Mouse (Mus musculus) testis, adult 2 months (tissue): ENCODE data around the gene Rab5b. TPM values are rescaled to one million over a fixed set of nuclear protein-coding genes. Genes with fewer than 3 reads are reported as not detected.

ENCODE experiments used
- H3K27ac ChIP-seq: fragments of 200-500 bp; 2 replicates; pipeline ENCODE4 v1.5.1; 2012; ENCODE audit warnings: low read depth, low read length; ENCODE audit not compliant: control insufficient read depth, insufficient read depth
- H3K27me3 ChIP-seq: fragments of 200-500 bp; 2 replicates; pipeline ENCODE4 v1.6.1; 2012; ENCODE audit warnings: mild to moderate bottlenecking, low read length, moderate library complexity; ENCODE audit not compliant: control insufficient read depth, insufficient read depth
- H3K36me3 ChIP-seq: fragments of 200-500 bp; 2 replicates; pipeline ENCODE4 v1.6.1; 2012; ENCODE audit warnings: mild to moderate bottlenecking, low read length; ENCODE audit not compliant: control insufficient read depth, insufficient read depth
- H3K4me1 ChIP-seq: fragments of 200-500 bp; 2 replicates; pipeline ENCODE4 v1.6.1; 2012; ENCODE audit warnings: low read length; ENCODE audit not compliant: control insufficient read depth, insufficient read depth
- H3K4me3 ChIP-seq: fragments of 200-500 bp; 2 replicates; pipeline ENCODE4 v1.5.1; 2012; ENCODE audit warnings: low read depth, mild to moderate bottlenecking, low read length, moderate library complexity, mixed read lengths; ENCODE audit not compliant: control insufficient read depth
- CTCF ChIP-seq: fragments of 200-500 bp; IDR thresholded peaks from 2 replicates; pipeline ENCODE4 v1.5.1; 2012; ENCODE audit warnings: low read depth, mild to moderate bottlenecking, inconsistent platforms, low read length, moderate library complexity; ENCODE audit not compliant: control insufficient read depth, insufficient read depth, insufficient replicate concordance
- POLR2A ChIP-seq: fragments of 200-500 bp; IDR thresholded peaks from 2 replicates; pipeline ENCODE4 v1.6.1; 2012; ENCODE audit warnings: low read depth, mild to moderate bottlenecking, inconsistent platforms, low read length, moderate library complexity; ENCODE audit not compliant: control insufficient read depth
- polyA plus RNA-seq: library from polyadenylated mRNA; depleted of rRNA; stranded (reverse); fragments of >200 nt; gene quantifications from 2 replicates; pipeline ENCODE4 v1.2.3, GENCODE M21; 2012; rRNA removed

The Rab5b gene
- polyA plus RNA-seq, 1 experiment, result 31.1 TPM

DNA sequence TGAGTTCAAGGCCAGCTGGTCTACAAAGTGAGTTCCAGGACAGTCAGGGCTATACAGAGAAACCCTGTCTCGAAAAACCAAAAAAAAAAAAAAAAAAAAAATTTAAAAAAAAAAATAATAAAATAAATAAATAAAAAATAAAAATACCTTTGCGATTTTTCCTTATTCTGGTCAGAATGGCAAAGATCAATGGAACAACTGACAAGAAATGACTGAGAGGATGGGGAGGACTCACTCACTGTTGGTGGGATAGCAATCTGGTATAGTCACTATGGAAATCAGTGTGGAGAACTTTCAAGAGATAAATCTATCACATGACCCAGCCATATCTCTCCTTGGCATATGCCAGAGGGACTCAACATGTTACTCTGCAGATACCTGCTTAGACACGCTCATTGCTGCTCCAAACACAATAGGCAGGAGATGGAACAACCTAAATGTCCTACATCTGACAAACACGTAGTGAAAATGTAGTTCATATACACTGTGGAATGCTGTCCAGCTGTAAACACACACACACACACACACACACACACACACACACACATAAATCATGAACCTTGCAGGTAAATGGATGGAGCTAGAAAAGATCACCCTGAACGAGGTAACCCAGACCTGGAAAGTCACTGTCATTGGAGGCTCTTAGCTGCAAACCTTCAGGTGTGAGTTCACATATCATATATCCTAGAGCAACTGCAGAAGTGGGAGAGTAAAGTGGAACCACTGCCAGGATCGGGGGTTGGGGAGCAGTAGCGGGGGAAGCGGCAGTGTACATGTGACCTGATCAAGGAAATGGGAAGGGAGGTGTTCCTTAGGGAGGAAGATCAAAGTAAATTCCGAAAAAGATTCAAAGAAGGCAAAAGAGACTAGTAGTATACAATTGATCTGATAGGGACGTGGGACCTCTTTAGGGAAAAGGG lies 68.4 kb downstream of the Rab5b start:
- H3K27ac ChIP-seq, result no peak overlapping the region
- TF ChIP-seq POLR2A, result no peak
- TF ChIP-seq CTCF, result no peak
- no peaks in the 10 kb centered on the region for H3K36me3 ChIP-seq
- no peaks in the 10 kb centered on the region for H3K27me3 ChIP-seq
- no peak overlapping the region for H3K4me3 ChIP-seq
- H3K4me1 ChIP-seq, result no peaks in the 10 kb centered on the region; the same call in none of the 2 replicates

Other genes with a start within 250 kb of the Rab5b start
- 138 and 141 TPM in 2 replicates for gene Smarcc2, start 237.0 kb downstream of the Rab5b start, polyA plus RNA-seq
- gene Myl6, start 202.1 kb downstream of the Rab5b start, polyA plus RNA-seq, result 191 and 248 TPM in 2 replicates
- gene Myl6b, start 197.6 kb downstream of the Rab5b start, polyA plus RNA-seq, result 20.3 and 23.2 TPM in 2 replicates
- gene Esyt1, start 170.4 kb downstream of the Rab5b start, polyA plus RNA-seq, result 1.6 and 3.1 TPM in 2 replicates
- 29.9 and 33.9 TPM in 2 replicates for gene Zc3h10, start 148.5 kb downstream of the Rab5b start, polyA plus RNA-seq
- gene Rpl41, start 147.0 kb downstream of the Rab5b start, polyA plus RNA-seq, result 1,504 and 1,952 TPM in 2 replicates
- 31.7 and 36.5 TPM in 2 replicates for gene Pa2g4, start 130.3 kb downstream of the Rab5b start, polyA plus RNA-seq
- 0.77 and 2.1 TPM in 2 replicates for gene Erbb3, start 106.6 kb downstream of the Rab5b start, polyA plus RNA-seq
- 296 and 407 TPM in 2 replicates for gene Rps26, start 69.5 kb downstream of the Rab5b start, polyA plus RNA-seq
- gene Ikzf4, start 50.3 kb downstream of the Rab5b start, polyA plus RNA-seq, result 0.84 and 1.2 TPM in 2 replicates
- 7.0 and 9.7 TPM in 2 replicates for gene Suox, start 22.2 kb downstream of the Rab5b start, polyA plus RNA-seq
- 24.6 and 27.7 TPM in 2 replicates for gene Pmel, start 7.9 kb upstream of the Rab5b start, polyA plus RNA-seq
- 53.1 and 61.0 TPM in 2 replicates for gene Cdk2, start 8.8 kb upstream of the Rab5b start, polyA plus RNA-seq
- 124 TPM in 2 replicates for gene Dgka, start 48.6 kb upstream of the Rab5b start, polyA plus RNA-seq
- gene Pym1, start 51.6 kb upstream of the Rab5b start, polyA plus RNA-seq, result 19.5 TPM in 2 replicates
- 1.3 and 1.6 TPM in 2 replicates for gene Mmp19, start 94.6 kb upstream of the Rab5b start, polyA plus RNA-seq
- gene Dnajc14, start 107.8 kb upstream of the Rab5b start, polyA plus RNA-seq, result 8.9 and 10.4 TPM in 2 replicates
- 7.7 and 8.2 TPM in 2 replicates for gene Tmem198b, start 108.1 kb upstream of the Rab5b start, polyA plus RNA-seq
- gene Sarnp, start 121.1 kb upstream of the Rab5b start, polyA plus RNA-seq, result 11.0 and 13.2 TPM in 2 replicates
- gene Ormdl2, start 125.4 kb upstream of the Rab5b start, polyA plus RNA-seq, result 77.4 and 91.8 TPM in 2 replicates
- 0.82 and 0.93 TPM in 2 replicates for gene Gdf11, start 195.5 kb upstream of the Rab5b start, polyA plus RNA-seq
- 28.8 and 30.9 TPM in 2 replicates for gene Cd63, start 204.7 kb upstream of the Rab5b start, polyA plus RNA-seq
- 7.5 and 8.9 TPM in 2 replicates for gene Rdh5, start 226.6 kb upstream of the Rab5b start, polyA plus RNA-seq
- 97.9 and 108 TPM in 2 replicates for gene Bloc1s1, start 227.8 kb upstream of the Rab5b start, polyA plus RNA-seq
- 19.0 and 19.1 TPM in 2 replicates for gene Itga7, start 237.6 kb upstream of the Rab5b start, polyA plus RNA-seq